Mouse (Mus musculus): ENCODE results near the gene Hexb. TPM values are rescaled to one million over a fixed set of nuclear protein-coding genes. Genes with fewer than 3 reads are reported as not detected.

The Hexb gene
- polyA plus RNA-seq, 1 experiment, result 53.4 TPM

- Histone ChIP-seq H3K27ac (ENCODE audit: insufficient read depth, low read length) (no peak overlapping the region), H3K27me3 (ENCODE audit: control insufficient read depth, insufficient read depth, low read length, poor library complexity, severe bottlenecking) (no peaks in the 10 kb centered on the region), H3K4me1 (ENCODE audit: control insufficient read depth, insufficient read depth, low read length) (no peaks in the 10 kb centered on the region), H3K36me3 (ENCODE audit: control insufficient read depth, insufficient read depth, low read length, poor library complexity, severe bottlenecking) (no peaks in the 10 kb centered on the region), H3K9me3 (replicated peaks; ENCODE audit: control insufficient read depth, insufficient read depth, low read length, poor library complexity, severe bottlenecking) (0 out of 2 replicates have a peak, but pooled peaks cover 2% of the 10 kb centered on the region), H3K4me3 (ENCODE audit: low read depth, low read length) (no peak overlapping the region), H3K9ac (ENCODE audit: low read depth, poor library complexity, severe bottlenecking) (no peak overlapping the region)
- TF ChIP-seq CTCF (IDR thresholded peaks at IDR 0.05; ENCODE audit: low read depth, low read length), result no peak
- TF ChIP-seq POLR2A (IDR thresholded peaks at IDR 0.05; ENCODE audit: insufficient read depth, low read length), result no peak
- no peak for TF ChIP-seq EP300 (IDR thresholded peaks at IDR 0.05; ENCODE audit: insufficient read depth, low read depth, low read length)
Observed at GRCm38 (mm10) chr13:97230101-97230500, 31.9 kb upstream of the Hexb start.

- H3K36me3 ChIP-seq (ENCODE audit: control insufficient read depth, insufficient read depth, low read length, poor library complexity, severe bottlenecking), result no peaks in the 10 kb centered on the region
- no peak overlapping the region for H3K4me3 ChIP-seq (ENCODE audit: low read depth, low read length)
- H3K9ac ChIP-seq (ENCODE audit: low read depth, poor library complexity, severe bottlenecking), result no peak overlapping the region
- TF ChIP-seq POLR2A (IDR thresholded peaks at IDR 0.05; ENCODE audit: insufficient read depth, low read length), result no peak
- TF ChIP-seq EP300 (IDR thresholded peaks at IDR 0.05; ENCODE audit: insufficient read depth, low read depth, low read length), result no peak
- TF ChIP-seq CTCF (IDR thresholded peaks at IDR 0.05; ENCODE audit: low read depth, low read length), result no peak
- no peaks in the 10 kb centered on the region for H3K27me3 ChIP-seq (ENCODE audit: control insufficient read depth, insufficient read depth, low read length, poor library complexity, severe bottlenecking)
- no peaks in the 10 kb centered on the region for H3K9me3 ChIP-seq (replicated peaks; ENCODE audit: control insufficient read depth, insufficient read depth, low read length, poor library complexity, severe bottlenecking)
- no peak overlapping the region for H3K27ac ChIP-seq (ENCODE audit: insufficient read depth, low read length)
- H3K4me1 ChIP-seq (ENCODE audit: control insufficient read depth, insufficient read depth, low read length), result no peaks in the 10 kb centered on the region
Observed at GRCm38 (mm10) chr13:97227795-97228194, 29.6 kb upstream of the Hexb start.

GRCm38 (mm10) chr13:97225130-97225529 is 27.0 kb upstream of the Hexb start:
- no peaks in the 10 kb centered on the region for H3K36me3 ChIP-seq (ENCODE audit: control insufficient read depth, insufficient read depth, low read length, poor library complexity, severe bottlenecking)
- H3K9me3 ChIP-seq (replicated peaks; ENCODE audit: control insufficient read depth, insufficient read depth, low read length, poor library complexity, severe bottlenecking), result no peaks in the 10 kb centered on the region
- H3K27ac ChIP-seq (ENCODE audit: insufficient read depth, low read length), result no peak overlapping the region
- H3K4me3 ChIP-seq (ENCODE audit: low read depth, low read length), result peak overlapping the region; percentile 2; the same call in 1 of the 2 replicates
- no peaks in the 10 kb centered on the region for H3K27me3 ChIP-seq (ENCODE audit: control insufficient read depth, insufficient read depth, low read length, poor library complexity, severe bottlenecking)
- no peaks in the 10 kb centered on the region for H3K4me1 ChIP-seq (ENCODE audit: control insufficient read depth, insufficient read depth, low read length)
- peak overlapping the region; percentile 16; the same call in 1 of the 2 replicates for H3K9ac ChIP-seq (ENCODE audit: low read depth, poor library complexity, severe bottlenecking)
- TF ChIP-seq CTCF (IDR thresholded peaks at IDR 0.05; ENCODE audit: low read depth, low read length) (no peak), POLR2A (IDR thresholded peaks at IDR 0.05; ENCODE audit: insufficient read depth, low read length) (no peak), EP300 (IDR thresholded peaks at IDR 0.05; ENCODE audit: insufficient read depth, low read depth, low read length) (no peak)

- TF ChIP-seq EP300 (IDR thresholded peaks at IDR 0.05; ENCODE audit: insufficient read depth, low read depth, low read length) (no peak), CTCF (IDR thresholded peaks at IDR 0.05; ENCODE audit: low read depth, low read length) (no peak), POLR2A (IDR thresholded peaks at IDR 0.05; ENCODE audit: insufficient read depth, low read length) (no peak)
- H3K27ac ChIP-seq (ENCODE audit: insufficient read depth, low read length), result no peak overlapping the region
- no peak overlapping the region for H3K9ac ChIP-seq (ENCODE audit: low read depth, poor library complexity, severe bottlenecking)
- no peaks in the 10 kb centered on the region for H3K36me3 ChIP-seq (ENCODE audit: control insufficient read depth, insufficient read depth, low read length, poor library complexity, severe bottlenecking)
- no peaks in the 10 kb centered on the region for H3K9me3 ChIP-seq (replicated peaks; ENCODE audit: control insufficient read depth, insufficient read depth, low read length, poor library complexity, severe bottlenecking)
- no peaks in the 10 kb centered on the region for H3K27me3 ChIP-seq (ENCODE audit: control insufficient read depth, insufficient read depth, low read length, poor library complexity, severe bottlenecking)
- H3K4me1 ChIP-seq (ENCODE audit: control insufficient read depth, insufficient read depth, low read length), result no peaks in the 10 kb centered on the region
- H3K4me3 ChIP-seq (ENCODE audit: low read depth, low read length), result no peak overlapping the region
Observed at GRCm38 (mm10) chr13:97224341-97224982, 26.3 kb upstream of the Hexb start.

- Histone ChIP-seq H3K9me3 (replicated peaks; ENCODE audit: control insufficient read depth, insufficient read depth, low read length, poor library complexity, severe bottlenecking) (no peaks in the 10 kb centered on the region), H3K27ac (ENCODE audit: insufficient read depth, low read length) (no peak overlapping the region)
Observed at GRCm38 (mm10) chr13:97223856-97224255, 25.7 kb upstream of the Hexb start.

GRCm38 (mm10) chr13:97220022-97220421 is 21.9 kb upstream of the Hexb start:
- TF ChIP-seq EP300 (IDR thresholded peaks at IDR 0.05; ENCODE audit: insufficient read depth, low read depth, low read length) (no peak), CTCF (IDR thresholded peaks at IDR 0.05; ENCODE audit: low read depth, low read length) (no peak), POLR2A (IDR thresholded peaks at IDR 0.05; ENCODE audit: insufficient read depth, low read length) (no peak)
- Histone ChIP-seq H3K27me3 (ENCODE audit: control insufficient read depth, insufficient read depth, low read length, poor library complexity, severe bottlenecking) (no peaks in the 10 kb centered on the region), H3K9ac (ENCODE audit: low read depth, poor library complexity, severe bottlenecking) (no peak overlapping the region), H3K27ac (ENCODE audit: insufficient read depth, low read length) (no peak overlapping the region), H3K9me3 (replicated peaks; ENCODE audit: control insufficient read depth, insufficient read depth, low read length, poor library complexity, severe bottlenecking) (no peaks in the 10 kb centered on the region), H3K4me3 (ENCODE audit: low read depth, low read length) (no peak overlapping the region), H3K36me3 (ENCODE audit: control insufficient read depth, insufficient read depth, low read length, poor library complexity, severe bottlenecking) (no peaks in the 10 kb centered on the region), H3K4me1 (ENCODE audit: control insufficient read depth, insufficient read depth, low read length) (no peaks in the 10 kb centered on the region)

More at GRCm38 (mm10) chr13:97223856-97224255, 25.7 kb upstream of the Hexb start:
- Histone ChIP-seq H3K9ac (ENCODE audit: low read depth, poor library complexity, severe bottlenecking) (no peak overlapping the region), H3K27me3 (ENCODE audit: control insufficient read depth, insufficient read depth, low read length, poor library complexity, severe bottlenecking) (no peaks in the 10 kb centered on the region), H3K4me3 (ENCODE audit: low read depth, low read length) (no peak overlapping the region), H3K4me1 (ENCODE audit: control insufficient read depth, insufficient read depth, low read length) (no peaks in the 10 kb centered on the region), H3K36me3 (ENCODE audit: control insufficient read depth, insufficient read depth, low read length, poor library complexity, severe bottlenecking) (no peaks in the 10 kb centered on the region)
- TF ChIP-seq POLR2A (IDR thresholded peaks at IDR 0.05; ENCODE audit: insufficient read depth, low read length), result no peak
- TF ChIP-seq CTCF (IDR thresholded peaks at IDR 0.05; ENCODE audit: low read depth, low read length), result no peak
- TF ChIP-seq EP300 (IDR thresholded peaks at IDR 0.05; ENCODE audit: insufficient read depth, low read depth, low read length), result no peak

All from ES-Bruce4 (cell line).